Mouse (Mus musculus) kidney, adult 18-20 months (tissue): ENCODE measurements at regions not wholly inside any gene's neighbourhood (a gene's known extent, or its start where the extent isn't known, plus 50 kb on each side); places are given as distances from the start of the nearest gene placed in this dataset.
A peak's percentile ranks its signal among the peaks of the same experiment; 100 is the strongest.

Source experiments
- DNase-seq: peaks from one replicate; pipeline ENCODE4 v3.0.0; 2021

GRCm38 (mm10) chr10:67727580-67727979 lies 178.8 kb upstream of the Ado start:
- no peak for DNase-seq

GRCm38 (mm10) chr10:67726796-67727195 lies 178.0 kb upstream of the Ado start:
- DNase-seq = no peak

GRCm38 (mm10) chr10:67726351-67726750 lies 177.6 kb upstream of the Ado start:
- DNase-seq = no peak

GRCm38 (mm10) chr10:67721787-67722186 lies 173.0 kb upstream of the Ado start:
- DNase-seq = no peak

- DNase-seq = no peak
Measured at GRCm38 (mm10) chr10:67717506-67717905, 168.8 kb upstream of the Ado start.

- DNase-seq = no peak
Measured at GRCm38 (mm10) chr10:67715046-67715445, 166.3 kb upstream of the Ado start.

- no peak for DNase-seq
Measured at GRCm38 (mm10) chr10:67713098-67713497, 164.3 kb upstream of the Ado start.

GRCm38 (mm10) chr10:67712665-67713064 lies 163.9 kb upstream of the Ado start:
- DNase-seq = no peak

- DNase-seq = no peak
Measured at GRCm38 (mm10) chr10:67711961-67712360, 163.2 kb upstream of the Ado start.

GRCm38 (mm10) chr10:67706436-67706835 lies 157.7 kb upstream of the Ado start:
- DNase-seq = no peak

GRCm38 (mm10) chr10:67702783-67703455 lies 154.2 kb upstream of the Ado start:
- no peak for DNase-seq

GRCm38 (mm10) chr10:67697401-67698195 lies 148.8 kb upstream of the Ado start:
- DNase-seq = no peak

GRCm38 (mm10) chr10:67695891-67696853 lies 147.4 kb upstream of the Ado start:
- no peak for DNase-seq

GRCm38 (mm10) chr10:67694751-67695150 lies 146.0 kb upstream of the Ado start:
- DNase-seq = no peak

- DNase-seq = no peak
Measured at GRCm38 (mm10) chr10:67693586-67693985, 144.8 kb upstream of the Ado start.

GRCm38 (mm10) chr10:67689944-67690670 lies 141.4 kb upstream of the Ado start:
- DNase-seq = no peak

- DNase-seq = no peak
Measured at GRCm38 (mm10) chr10:67679382-67679781, 130.6 kb upstream of the Ado start.

- DNase-seq = no peak
Measured at GRCm38 (mm10) chr10:67673450-67673849, 124.7 kb upstream of the Ado start.

- peak; percentile 11 for DNase-seq
Measured at GRCm38 (mm10) chr10:67672281-67672680, 123.5 kb upstream of the Ado start.

GRCm38 (mm10) chr10:67669066-67669465 lies 120.3 kb upstream of the Ado start:
- DNase-seq = no peak

GRCm38 (mm10) chr10:67663028-67663427 lies 114.3 kb upstream of the Ado start:
- no peak for DNase-seq

- DNase-seq = no peak
Measured at GRCm38 (mm10) chr10:67661666-67662065, 112.9 kb upstream of the Ado start.
